Mouse (Mus musculus) hindbrain, embryonic 14.5 days (tissue): ENCODE results near the gene Hs1bp3. TPM values are rescaled to one million over a fixed set of nuclear protein-coding genes. Genes with fewer than 3 reads are reported as not detected.

ENCODE experiments used
- ATAC-seq: fragments of 200-750 bp; cut with Nextera tagmentation; 2 replicates; pipeline ENCODE4 v1.8.0; 2017; ENCODE audit warnings: moderate number of reproducible peaks, mild to moderate bottlenecking, moderate TSS enrichment, moderate library complexity; ENCODE audit not compliant: low FRiP score
- DNase-seq: peaks from one replicate; pipeline ENCODE4 v3.0.0-alpha.2; 2015; ENCODE audit warnings: low spot score
- H3K27ac ChIP-seq: fragments of 300-500 bp; sonication (generic); 2 replicates; pipeline ENCODE4 v1.5.1; 2014; ENCODE audit warnings: mild to moderate bottlenecking, moderate library complexity
- H3K27me3 ChIP-seq: fragments of 300-500 bp; sonication (generic); 2 replicates; pipeline ENCODE4 v1.6.1; 2014; ENCODE audit warnings: mild to moderate bottlenecking, low read length, mixed read lengths; ENCODE audit not compliant: control insufficient read depth, insufficient read depth
- H3K36me3 ChIP-seq: fragments of 300-500 bp; sonication (generic); replicated peaks from 2 replicates; pipeline ENCODE4 v1.6.1; 2014; ENCODE audit not compliant: control insufficient read depth, insufficient read depth
- H3K4me1 ChIP-seq: fragments of 300-500 bp; sonication (generic); replicated peaks from 2 replicates; pipeline ENCODE4 v1.6.1; 2014; ENCODE audit warnings: antibody characterized with exemption, low read length, mixed read lengths; ENCODE audit not compliant: control insufficient read depth, insufficient read depth
- H3K4me2 ChIP-seq: fragments of 300-500 bp; sonication (generic); replicated peaks from 2 replicates; pipeline ENCODE4 v1.6.1; 2014; ENCODE audit warnings: mild to moderate bottlenecking, moderate library complexity
- H3K4me3 ChIP-seq: fragments of 300-500 bp; sonication (generic); replicated peaks from 2 replicates; pipeline ENCODE4 v1.5.1; 2014; ENCODE audit warnings: mild to moderate bottlenecking, low read length
- H3K9ac ChIP-seq: fragments of 300-500 bp; sonication (generic); 2 replicates; pipeline ENCODE4 v1.6.1; 2014
- H3K9me3 ChIP-seq: fragments of 300-500 bp; sonication (generic); 2 replicates; pipeline ENCODE4 v1.6.1; 2016; ENCODE audit warnings: low read length; ENCODE audit not compliant: control insufficient read depth
- WGBS: fragments of 180-500 bp; shearing (Covaris S2); extraction: QIAGEN DNeasy Blood & Tissue Kit; methylation state at CpG from one replicate; pipeline ENCODE4 v1.1.7; 2014; 5-methylcytosine and 5-hydroxymethylcytosine counted together
- polyA plus RNA-seq: library from polyadenylated mRNA; unstranded; fragments of >200 nt; fragmentation: Nextera tagmentation; extraction: Ambion mirVana; gene quantifications from 2 replicates; pipeline ENCODE4 v1.2.1, GENCODE M21; 2014

Gene Hs1bp3
- polyA plus RNA-seq, 1 experiment from 2014 or later: 6.2 TPM

GRCm38 (mm10) chr12:8300521-8300920 lies 12.7 kb upstream of the Hs1bp3 start:
- 22% methylated on average over 5 of the region's 5 CpGs for WGBS
- peak overlapping the region; percentile 42; the same call in 1 of the 2 replicates for H3K4me3 ChIP-seq

GRCm38 (mm10) chr12:8301011-8301814 lies 12.0 kb upstream of the Hs1bp3 start:
- 3% methylated on average over 45 of the region's 46 CpGs for WGBS
- DNase-seq: no peak

More at GRCm38 (mm10) chr12:8300521-8300920, 12.7 kb upstream of the Hs1bp3 start:
- H3K27me3 ChIP-seq: peaks cover 97% of the 10 kb centered on the region
- H3K9me3 ChIP-seq: no peaks in the 10 kb centered on the region
- ATAC-seq (no peak), DNase-seq (no peak)
- 0 out of 2 replicates have a peak overlapping the region, but pooled peaks have one; percentile 20 for H3K9ac ChIP-seq
- H3K27ac ChIP-seq: no peak overlapping the region
- H3K4me1 ChIP-seq: peaks cover 16% of the 10 kb centered on the region
- no peaks in the 10 kb centered on the region for H3K36me3 ChIP-seq
- H3K4me2 ChIP-seq: peak overlapping the region; percentile 17; the same call in 1 of the 2 replicates

GRCm38 (mm10) chr12:8301841-8302431 lies 11.3 kb upstream of the Hs1bp3 start, which contains the start of gene Gdf7:
TSS of gene Gdf7 (minus strand) at chr12:8301954.
- Histone ChIP-seq H3K9me3 (no peaks in the 10 kb centered on the region), H3K27me3 (peaks cover 92% of the 10 kb centered on the region), H3K27ac (no peak within 1 kb of the TSS), H3K4me3 (peak within 1 kb of the TSS; percentile 42), H3K4me1 (peaks cover 16% of the 10 kb centered on the region), H3K36me3 (no peaks in the 10 kb centered on the region), H3K9ac (peak within 1 kb of the TSS; percentile 31; the same call in 1 of the 2 replicates), H3K4me2 (peak within 1 kb of the TSS; percentile 78)
- under 1% methylated on average over 51 of the region's 53 CpGs for WGBS
- ATAC-seq (peak; percentile 47; the same call in 1 of the 2 replicates), DNase-seq (no peak)

More at GRCm38 (mm10) chr12:8301011-8301814, 12.0 kb upstream of the Hs1bp3 start:
- Histone ChIP-seq H3K9ac (peak overlapping the region; percentile 31; the same call in 1 of the 2 replicates), H3K27me3 (peaks cover 97% of the 10 kb centered on the region), H3K36me3 (no peaks in the 10 kb centered on the region), H3K4me3 (peak overlapping the region; percentile 42), H3K4me1 (peaks cover 16% of the 10 kb centered on the region), H3K9me3 (no peaks in the 10 kb centered on the region), H3K27ac (no peak overlapping the region), H3K4me2 (peak overlapping the region; percentile 78)
- ATAC-seq: no peak; the same call in 1 of the 2 replicates

- no peak overlapping the region for H3K4me2 ChIP-seq
- peaks cover 59% of the 10 kb centered on the region for H3K27me3 ChIP-seq
- H3K4me3 ChIP-seq: no peak overlapping the region
- no peak for ATAC-seq
- no peak overlapping the region for H3K27ac ChIP-seq
- H3K36me3 ChIP-seq: no peaks in the 10 kb centered on the region
- no peaks in the 10 kb centered on the region for H3K9me3 ChIP-seq
- peaks cover 10% of the 10 kb centered on the region; the same call in 1 of the 2 replicates for H3K4me1 ChIP-seq
- WGBS: 35% methylated on average over 2 of the region's 2 CpGs
- no peak overlapping the region for H3K9ac ChIP-seq
- no peak for DNase-seq
These were observed 8.0 kb upstream of the Hs1bp3 start for GRCm38 (mm10) chr12:8305258-8305657.

- Histone ChIP-seq H3K27ac (no peak overlapping the region), H3K9ac (no peak overlapping the region), H3K27me3 (peaks cover 52% of the 10 kb centered on the region), H3K36me3 (no peaks in the 10 kb centered on the region), H3K9me3 (no peaks in the 10 kb centered on the region), H3K4me2 (no peak overlapping the region), H3K4me3 (no peak overlapping the region), H3K4me1 (peaks cover 7% of the 10 kb centered on the region; the same call in 1 of the 2 replicates)
- DNase-seq: peak; percentile 88
- peak; percentile 44; the same call in 1 of the 2 replicates for ATAC-seq
- 1% methylated on average over 5 of the region's 5 CpGs for WGBS
These were observed 6.8 kb upstream of the Hs1bp3 start for GRCm38 (mm10) chr12:8306432-8306831.

- no peak overlapping the region for H3K4me2 ChIP-seq
- 0 out of 2 replicates have a peak, but pooled peaks cover 3% of the 10 kb centered on the region for H3K4me1 ChIP-seq
- no peak overlapping the region for H3K4me3 ChIP-seq
- no peak overlapping the region for H3K27ac ChIP-seq
- no peaks in the 10 kb centered on the region for H3K9me3 ChIP-seq
- no peak for ATAC-seq
- WGBS: 71% methylated on average over 1 of the region's 1 CpGs
- no peaks in the 10 kb centered on the region for H3K36me3 ChIP-seq
- DNase-seq: no peak
- peaks cover 51% of the 10 kb centered on the region for H3K27me3 ChIP-seq
- no peak overlapping the region for H3K9ac ChIP-seq
These were observed 6.3 kb upstream of the Hs1bp3 start for GRCm38 (mm10) chr12:8306910-8307309.

GRCm38 (mm10) chr12:8310992-8311391 lies 2.2 kb upstream of the Hs1bp3 start:
- ATAC-seq (no peak), DNase-seq (no peak)
- H3K36me3 ChIP-seq: no peaks in the 10 kb centered on the region
- H3K9ac ChIP-seq: no peak overlapping the region
- peaks cover 16% of the 10 kb centered on the region for H3K27me3 ChIP-seq
- 0 out of 2 replicates have a peak overlapping the region, but pooled peaks have one; percentile 10 for H3K4me2 ChIP-seq
- H3K9me3 ChIP-seq: no peaks in the 10 kb centered on the region
- 37% methylated on average over 17 of the region's 17 CpGs for WGBS
- peaks cover 15% of the 10 kb centered on the region for H3K4me1 ChIP-seq
- H3K4me3 ChIP-seq: no peak overlapping the region
- no peak overlapping the region for H3K27ac ChIP-seq

GRCm38 (mm10) chr12:8312266-8312665 lies 966 bp upstream of the Hs1bp3 start:
- no peak overlapping the region for H3K9ac ChIP-seq
- no peaks in the 10 kb centered on the region for H3K36me3 ChIP-seq
- DNase-seq (no peak), ATAC-seq (no peak)
- no peaks in the 10 kb centered on the region for H3K9me3 ChIP-seq
- peaks cover 15% of the 10 kb centered on the region for H3K4me1 ChIP-seq
- WGBS: 95% methylated on average over 4 of the region's 4 CpGs
- no peak overlapping the region for H3K27ac ChIP-seq
- H3K4me3 ChIP-seq: no peak overlapping the region
- H3K4me2 ChIP-seq: no peak overlapping the region
- H3K27me3 ChIP-seq: peaks cover 12% of the 10 kb centered on the region

GRCm38 (mm10) chr12:8313773-8314172 lies 541 bp downstream of the Hs1bp3 start:
- Histone ChIP-seq H3K4me2 (peak overlapping the region; percentile 89), H3K9me3 (no peaks in the 10 kb centered on the region), H3K27me3 (peaks cover 12% of the 10 kb centered on the region), H3K4me3 (peak overlapping the region; percentile 65), H3K9ac (peak overlapping the region; percentile 82), H3K36me3 (peaks cover 7% of the 10 kb centered on the region; the same call in 1 of the 2 replicates), H3K27ac (no peak overlapping the region), H3K4me1 (peaks cover 15% of the 10 kb centered on the region)
- WGBS: 22% methylated on average over 12 of the region's 12 CpGs
- no peak for ATAC-seq
- DNase-seq: no peak
